Mouse (Mus musculus) gastrocnemius, postnatal 36 days (tissue): ENCODE results near the gene Cpeb1. TPM values are rescaled to one million over a fixed set of nuclear protein-coding genes. Genes with fewer than 3 reads are reported as not detected.
A peak's percentile ranks its signal among the peaks of the same experiment; 100 is the strongest.
"Not testable (repeated sequence)": the region's sequence is repeated elsewhere in the genome, so short reads cannot be mapped to it uniquely, and the experiment has no call there.

ENCODE experiments used
- DNase-seq, 2 experiments: peaks; one replicate each; pipeline ENCODE4 v3.0.0; 2022
- intact Hi-C: fragments of 180-260 bp; cut with DNase I; formaldehyde crosslinking; loops from one replicate; pipeline ENCODE4 v1.15.1; 2025
- long read RNA-seq, 2 experiments: library from polyadenylated mRNA; stranded (forward); transcript quantifications; one replicate each; pipeline ENCODE4 v2.0.0; 2021
- total RNA-seq, 2 experiments: library from RNA; stranded (reverse); gene quantifications; 2 replicates each; pipeline ENCODE4 v1.2.3; 2021

The Cpeb1 gene
- total RNA-seq: 10 to 100 TPM; 22.0 to 28.9 TPM
- long read RNA-seq, experiment 1, partial matches to known transcripts: 8 of 11 reads
- long read RNA-seq, experiment 1, other reads (novel, unspliced or antisense): 3 of 11 reads
- long read RNA-seq, experiment 2, partial matches to known transcripts: 3 of 13 reads
- long read RNA-seq, experiment 2, other reads (novel, unspliced or antisense): 10 of 13 reads

GRCm38 (mm10) chr7:81455155-81455651 lies at the start of gene Cpeb1:
Cpeb1 (minus strand) TSS chr7:81455465.
- intact Hi-C loops: loop anchor here (5.0 to 10.0 kb wide), 2 partner anchors 62 to 110 kb away; partner anchors contain the start of gene Fsd2
- peak; percentile 62 to 65 for DNase-seq

- DNase-seq: no peak
- intact Hi-C loops: no loop called here
Measured at GRCm38 (mm10) chr7:81501050-81501449, 45.8 kb upstream of the Cpeb1 start.

GRCm38 (mm10) chr7:81498181-81498580 lies 42.9 kb upstream of the Cpeb1 start, which contains the start of gene BC048679:
BC048679 (minus strand) TSS chr7:81498281.
- no peak for DNase-seq
- intact Hi-C loops: loop anchor here (5.0 kb wide), 1 partner anchor 36 kb away; no protein-coding TSS in a partner anchor

GRCm38 (mm10) chr7:81497171-81497570 lies 41.9 kb upstream of the Cpeb1 start:
- DNase-seq: no peak
- intact Hi-C loops: loop anchor here (5.0 kb wide), 1 partner anchor 35 kb away; no protein-coding TSS in a partner anchor

- intact Hi-C loops: no loop called here
- DNase-seq: peak; percentile 46 to 47
Measured at GRCm38 (mm10) chr7:81493331-81494021, 38.2 kb upstream of the Cpeb1 start, which contains the start of gene Ap3b2. Ap3b2 (minus strand) TSS chr7:81493925.

GRCm38 (mm10) chr7:81492628-81493027 lies 37.4 kb upstream of the Cpeb1 start:
- intact Hi-C loops: no loop called here
- DNase-seq: no peak

- intact Hi-C loops: no loop called here
- no peak for DNase-seq
Measured at GRCm38 (mm10) chr7:81489649-81490048, 34.4 kb upstream of the Cpeb1 start.

GRCm38 (mm10) chr7:81480800-81481199 lies 25.5 kb upstream of the Cpeb1 start:
- intact Hi-C loops: no loop called here
- DNase-seq: no peak

- intact Hi-C loops: no loop called here
- no peak for DNase-seq
Measured at GRCm38 (mm10) chr7:81479531-81480090, 24.3 kb upstream of the Cpeb1 start.

GRCm38 (mm10) chr7:81478261-81478660 lies 23.0 kb upstream of the Cpeb1 start:
- intact Hi-C loops, DNase-seq: not testable (repeated sequence)

- intact Hi-C loops: no loop called here
- no peak for DNase-seq
Measured at GRCm38 (mm10) chr7:81476833-81477232, 21.6 kb upstream of the Cpeb1 start.

GRCm38 (mm10) chr7:81475221-81475620 lies 20.0 kb upstream of the Cpeb1 start:
- intact Hi-C loops: no loop called here
- no peak for DNase-seq

GRCm38 (mm10) chr7:81464906-81465450 lies 9.7 kb upstream of the Cpeb1 start:
- intact Hi-C loops: loop anchor here (5.0 kb wide), 1 partner anchor 32 kb away; the partner anchor contains the start of gene BC048679
- peak in 1 of 2 experiments; percentile 3 for DNase-seq

GRCm38 (mm10) chr7:81464116-81464515 lies 8.9 kb upstream of the Cpeb1 start:
- intact Hi-C loops: loop anchor here (5.0 kb wide), 1 partner anchor 33 kb away; the partner anchor contains the start of gene BC048679
- peak in 1 of 2 experiments; percentile 9 for DNase-seq

GRCm38 (mm10) chr7:81462815-81463214 lies 7.5 kb upstream of the Cpeb1 start:
- intact Hi-C loops: loop anchor here (5.0 kb wide), 1 partner anchor 34 kb away; the partner anchor contains the start of gene BC048679
- peak in 1 of 2 experiments; percentile 4 for DNase-seq

- intact Hi-C loops: loop anchor here (5.0 to 10.0 kb wide), 3 partner anchors 63 to 110 kb away; partner anchors contain the start of gene Fsd2
- peak; percentile 59 to 64 for DNase-seq
Measured at GRCm38 (mm10) chr7:81454331-81455039, 780 bp downstream of the Cpeb1 start.

GRCm38 (mm10) chr7:81453443-81454274 lies 1.6 kb downstream of the Cpeb1 start:
- intact Hi-C loops: loop anchor here (5.0 to 10.0 kb wide), 2 partner anchors 96 to 111 kb away; partner anchors contain the start of gene Fsd2
- DNase-seq: peak; percentile 36 to 66

GRCm38 (mm10) chr7:81452971-81453441 lies 2.3 kb downstream of the Cpeb1 start:
- DNase-seq: peak; percentile 28 to 39
- intact Hi-C loops: loop anchor here (5.0 to 10.0 kb wide), 2 partner anchors 96 to 112 kb away; partner anchors contain the start of gene Fsd2

GRCm38 (mm10) chr7:81398957-81399356 lies 56.3 kb downstream of the Cpeb1 start:
- intact Hi-C loops: loop anchor here (5.0 kb wide), 1 partner anchor 118 kb away; no protein-coding TSS in a partner anchor
- no peak for DNase-seq
